Mouse (Mus musculus): ENCODE results near the gene Nsfl1c. TPM values are rescaled to one million over a fixed set of nuclear protein-coding genes. Genes with fewer than 3 reads are reported as not detected.
A peak's percentile ranks its signal among the peaks of the same experiment; 100 is the strongest.

Gene Nsfl1c
- polyA plus RNA-seq, 1 experiment from 2014 or later: 179 TPM

- ATAC-seq (replicated peaks; ENCODE audit: low FRiP score, low read depth) (no peak), DNase-seq (ENCODE audit: low spot score) (no peak)
- H3K36me3 ChIP-seq (ENCODE audit: insufficient read depth, low read length): peaks cover 61% of the 10 kb centered on the region
- H3K27ac ChIP-seq: no peak overlapping the region
- no peak overlapping the region for H3K4me2 ChIP-seq (ENCODE audit: low read length)
- no peaks in the 10 kb centered on the region for H3K27me3 ChIP-seq (ENCODE audit: insufficient read depth, low read length)
- no peak overlapping the region for H3K9ac ChIP-seq (ENCODE audit: low read depth, low read length)
- TF ChIP-seq CTCF (IDR thresholded peaks at IDR 0.05; ENCODE audit: low read depth): no peak
- H3K4me3 ChIP-seq (replicated peaks; ENCODE audit: low read depth, low read length): no peak overlapping the region
- no peaks in the 10 kb centered on the region for H3K9me3 ChIP-seq (replicated peaks; ENCODE audit: low read length)
- no peaks in the 10 kb centered on the region for H3K4me1 ChIP-seq (replicated peaks; ENCODE audit: insufficient read depth, low read length)
These were observed 18.2 kb downstream of the Nsfl1c start for GRCm38 (mm10) chr2:151512199-151512598.

- no peaks in the 10 kb centered on the region for H3K27me3 ChIP-seq (ENCODE audit: insufficient read depth, low read length)
- no peak overlapping the region for H3K4me3 ChIP-seq (replicated peaks; ENCODE audit: low read depth, low read length)
- no peak overlapping the region for H3K9ac ChIP-seq (ENCODE audit: low read depth, low read length)
- no peak overlapping the region for H3K4me2 ChIP-seq (ENCODE audit: low read length)
- peak; percentile 42; the same call in 1 of the 2 replicates for TF ChIP-seq CTCF (IDR thresholded peaks at IDR 0.05; ENCODE audit: low read depth)
- H3K36me3 ChIP-seq (ENCODE audit: insufficient read depth, low read length): peaks cover 55% of the 10 kb centered on the region
- no peak overlapping the region for H3K27ac ChIP-seq
- H3K9me3 ChIP-seq (replicated peaks; ENCODE audit: low read length): no peaks in the 10 kb centered on the region
- no peak for ATAC-seq (replicated peaks; ENCODE audit: low FRiP score, low read depth)
- WGBS: 85% methylated on average over 3 of the region's 3 CpGs
- no peaks in the 10 kb centered on the region for H3K4me1 ChIP-seq (replicated peaks; ENCODE audit: insufficient read depth, low read length)
- peak; percentile 28 for DNase-seq (ENCODE audit: low spot score)
These were observed 19.7 kb downstream of the Nsfl1c start for GRCm38 (mm10) chr2:151513525-151514285.

- Histone ChIP-seq H3K9ac (ENCODE audit: low read depth, low read length) (no peak overlapping the region), H3K4me2 (ENCODE audit: low read length) (no peak overlapping the region), H3K4me3 (replicated peaks; ENCODE audit: low read depth, low read length) (no peak overlapping the region), H3K27ac (no peak overlapping the region), H3K9me3 (replicated peaks; ENCODE audit: low read length) (no peaks in the 10 kb centered on the region), H3K4me1 (replicated peaks; ENCODE audit: insufficient read depth, low read length) (no peaks in the 10 kb centered on the region), H3K36me3 (ENCODE audit: insufficient read depth, low read length) (0 out of 2 replicates have a peak, but pooled peaks cover 24% of the 10 kb centered on the region), H3K27me3 (ENCODE audit: insufficient read depth, low read length) (no peaks in the 10 kb centered on the region)
- TF ChIP-seq CTCF (IDR thresholded peaks at IDR 0.05; ENCODE audit: low read depth): peak; percentile 25; the same call in 1 of the 2 replicates
- no peak for ATAC-seq (replicated peaks; ENCODE audit: low FRiP score, low read depth)
- peak; percentile 36 for DNase-seq (ENCODE audit: low spot score)
- WGBS: 82% methylated on average over 2 of the region's 2 CpGs
These were observed 25.0 kb downstream of the Nsfl1c start for GRCm38 (mm10) chr2:151519000-151519399.

- H3K4me1 ChIP-seq (replicated peaks; ENCODE audit: insufficient read depth, low read length): no peaks in the 10 kb centered on the region
- no peak overlapping the region for H3K27ac ChIP-seq
- no peaks in the 10 kb centered on the region for H3K27me3 ChIP-seq (ENCODE audit: insufficient read depth, low read length)
- H3K9me3 ChIP-seq (replicated peaks; ENCODE audit: low read length): no peaks in the 10 kb centered on the region
- H3K4me2 ChIP-seq (ENCODE audit: low read length): no peak overlapping the region
- 0 out of 2 replicates have a peak, but pooled peaks cover 6% of the 10 kb centered on the region for H3K36me3 ChIP-seq (ENCODE audit: insufficient read depth, low read length)
- DNase-seq (ENCODE audit: low spot score) (no peak), ATAC-seq (replicated peaks; ENCODE audit: low FRiP score, low read depth) (no peak)
- H3K4me3 ChIP-seq (replicated peaks; ENCODE audit: low read depth, low read length): no peak overlapping the region
- H3K9ac ChIP-seq (ENCODE audit: low read depth, low read length): no peak overlapping the region
- TF ChIP-seq CTCF (IDR thresholded peaks at IDR 0.05; ENCODE audit: low read depth): no peak
- 49% methylated on average over 4 of the region's 4 CpGs for WGBS
These were observed 30.5 kb downstream of the Nsfl1c start for GRCm38 (mm10) chr2:151524324-151525041.

GRCm38 (mm10) chr2:151525520-151525919 is 31.5 kb downstream of the Nsfl1c start:
- H3K9me3 ChIP-seq (replicated peaks; ENCODE audit: low read length): no peaks in the 10 kb centered on the region
- no peak overlapping the region for H3K4me3 ChIP-seq (replicated peaks; ENCODE audit: low read depth, low read length)
- DNase-seq (ENCODE audit: low spot score): no peak
- H3K27ac ChIP-seq: no peak overlapping the region
- H3K27me3 ChIP-seq (ENCODE audit: insufficient read depth, low read length): no peaks in the 10 kb centered on the region
- H3K4me1 ChIP-seq (replicated peaks; ENCODE audit: insufficient read depth, low read length): no peaks in the 10 kb centered on the region
- no peak for TF ChIP-seq CTCF (IDR thresholded peaks at IDR 0.05; ENCODE audit: low read depth)
- 0 out of 2 replicates have a peak, but pooled peaks cover 3% of the 10 kb centered on the region for H3K36me3 ChIP-seq (ENCODE audit: insufficient read depth, low read length)
- no peak overlapping the region for H3K9ac ChIP-seq (ENCODE audit: low read depth, low read length)
- no peak overlapping the region for H3K4me2 ChIP-seq (ENCODE audit: low read length)
- WGBS: 64% methylated on average over 2 of the region's 2 CpGs
- no peak for ATAC-seq (replicated peaks; ENCODE audit: low FRiP score, low read depth)

GRCm38 (mm10) chr2:151528066-151528465 is 34.1 kb downstream of the Nsfl1c start:
- 80% methylated on average over 1 of the region's 1 CpGs for WGBS
- DNase-seq (ENCODE audit: low spot score) (no peak), ATAC-seq (replicated peaks; ENCODE audit: low FRiP score, low read depth) (no peak)
- H3K36me3 ChIP-seq (ENCODE audit: insufficient read depth, low read length): no peaks in the 10 kb centered on the region
- no peak overlapping the region for H3K4me2 ChIP-seq (ENCODE audit: low read length)
- no peak overlapping the region for H3K27ac ChIP-seq
- no peaks in the 10 kb centered on the region for H3K4me1 ChIP-seq (replicated peaks; ENCODE audit: insufficient read depth, low read length)
- H3K27me3 ChIP-seq (ENCODE audit: insufficient read depth, low read length): no peaks in the 10 kb centered on the region
- H3K4me3 ChIP-seq (replicated peaks; ENCODE audit: low read depth, low read length): no peak overlapping the region
- TF ChIP-seq CTCF (IDR thresholded peaks at IDR 0.05; ENCODE audit: low read depth): no peak
- H3K9ac ChIP-seq (ENCODE audit: low read depth, low read length): no peak overlapping the region
- H3K9me3 ChIP-seq (replicated peaks; ENCODE audit: low read length): no peaks in the 10 kb centered on the region

All from kidney, postnatal 0 days (tissue).